Mouse (Mus musculus) C2C12 (cell line): ENCODE measurements around the gene Stx2.

Source experiments
- CTCF ChIP-seq: IDR thresholded peaks from one replicate; pipeline ENCODE4 v1.5.1; 2011; ENCODE audit not compliant: control insufficient read depth, insufficient read depth, insufficient read length
- MYOD1 ChIP-seq: IDR thresholded peaks from one replicate; pipeline ENCODE4 v1.6.1; 2011; ENCODE audit warnings: low read depth; ENCODE audit not compliant: control insufficient read depth, insufficient read length
- MYOG ChIP-seq: IDR thresholded peaks from one replicate; pipeline ENCODE4 v1.6.1; 2011; ENCODE audit not compliant: control insufficient read depth, insufficient read length; ENCODE audit errors: extremely low read depth
- USF1 ChIP-seq: IDR thresholded peaks from one replicate; pipeline ENCODE4 v1.6.1; 2011; ENCODE audit warnings: low read depth, mild to moderate bottlenecking, control low read depth, moderate library complexity

DNA sequence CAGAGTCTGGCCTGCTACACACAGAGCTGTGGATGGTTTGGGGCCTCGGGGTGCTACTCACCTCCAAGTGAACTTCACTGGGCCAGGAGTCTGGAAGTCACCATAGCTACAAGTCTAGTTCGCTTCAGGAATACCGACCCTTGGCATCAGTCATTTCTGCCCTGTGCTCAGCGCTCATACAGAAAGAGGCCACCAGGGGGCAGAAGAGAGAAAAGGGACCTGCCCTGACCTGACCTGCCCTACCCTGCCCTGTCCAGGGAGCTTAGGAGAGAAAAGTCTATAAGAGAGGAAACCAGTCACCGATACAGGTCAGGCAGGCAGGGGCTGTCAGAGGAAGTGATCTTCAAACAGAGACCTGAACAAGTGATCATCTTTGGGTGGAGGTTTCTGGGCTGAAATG lies 61.3 kb downstream of the Stx2 start:
- no peak for TF ChIP-seq MYOG
- TF ChIP-seq CTCF, result no peak
- no peak for TF ChIP-seq MYOD1
- TF ChIP-seq USF1, result no peak
